Mouse (Mus musculus) midbrain, embryonic 16.5 days (tissue): ENCODE measurements at regions not wholly inside any gene's neighbourhood (a gene's known extent, or its start where the extent isn't known, plus 50 kb on each side); places are given as distances from the start of the nearest gene placed in this dataset.
A peak's percentile ranks its signal among the peaks of the same experiment; 100 is the strongest.

Experiments used
- ATAC-seq: fragments of 200-750 bp; cut with Nextera tagmentation; 2 replicates; pipeline ENCODE4 v1.8.0; 2017; ENCODE audit warnings: moderate TSS enrichment
- H3K27ac ChIP-seq: fragments of 300-500 bp; sonication (generic); 2 replicates; pipeline ENCODE4 v1.5.1; 2014; ENCODE audit warnings: mild to moderate bottlenecking, low read length, mixed read lengths
- H3K27me3 ChIP-seq: fragments of 300-500 bp; sonication (generic); 2 replicates; pipeline ENCODE4 v1.6.1; 2014; ENCODE audit warnings: low read depth, low read length, mixed read lengths; ENCODE audit not compliant: control insufficient read depth, insufficient read depth
- H3K36me3 ChIP-seq: fragments of 300-500 bp; sonication (generic); 2 replicates; pipeline ENCODE4 v1.6.1; 2014; ENCODE audit warnings: mild to moderate bottlenecking, low read length, moderate library complexity, mixed read lengths; ENCODE audit not compliant: control insufficient read depth, insufficient read depth
- H3K4me1 ChIP-seq: fragments of 300-500 bp; sonication (generic); 2 replicates; pipeline ENCODE4 v1.6.1; 2014; ENCODE audit warnings: mild to moderate bottlenecking, low read length, mixed read lengths; ENCODE audit not compliant: control insufficient read depth, insufficient read depth
- H3K4me2 ChIP-seq: fragments of 300-500 bp; sonication (generic); 2 replicates; pipeline ENCODE4 v1.6.1; 2014; ENCODE audit warnings: mild to moderate bottlenecking, low read length, mixed read lengths
- H3K4me3 ChIP-seq: fragments of 300-500 bp; sonication (generic); 2 replicates; pipeline ENCODE4 v1.5.1; 2014; ENCODE audit warnings: low read depth, mild to moderate bottlenecking, low read length, moderate library complexity, mixed read lengths
- H3K9ac ChIP-seq: fragments of 300-500 bp; sonication (generic); 2 replicates; pipeline ENCODE4 v1.6.1; 2014; ENCODE audit warnings: low read depth, low read length, mixed read lengths
- H3K9me3 ChIP-seq: fragments of 300-500 bp; sonication (generic); replicated peaks from 2 replicates; pipeline ENCODE4 v1.6.1; 2014; ENCODE audit warnings: mild to moderate bottlenecking, low read length, mixed read lengths; ENCODE audit not compliant: control insufficient read depth, poor library complexity, severe bottlenecking
- WGBS: fragments of 180-500 bp; shearing (Covaris S2); extraction: QIAGEN DNeasy Blood & Tissue Kit; methylation state at CpG from one replicate; pipeline ENCODE4 v1.1.7; 2014; 5-methylcytosine and 5-hydroxymethylcytosine counted together

- no peak for ATAC-seq
- 86% methylated on average over 4 of the region's 4 CpGs for WGBS
These were observed 698.1 kb downstream of the Defb40 start for GRCm38 (mm10) chr8:18279932-18280331.

DNA sequence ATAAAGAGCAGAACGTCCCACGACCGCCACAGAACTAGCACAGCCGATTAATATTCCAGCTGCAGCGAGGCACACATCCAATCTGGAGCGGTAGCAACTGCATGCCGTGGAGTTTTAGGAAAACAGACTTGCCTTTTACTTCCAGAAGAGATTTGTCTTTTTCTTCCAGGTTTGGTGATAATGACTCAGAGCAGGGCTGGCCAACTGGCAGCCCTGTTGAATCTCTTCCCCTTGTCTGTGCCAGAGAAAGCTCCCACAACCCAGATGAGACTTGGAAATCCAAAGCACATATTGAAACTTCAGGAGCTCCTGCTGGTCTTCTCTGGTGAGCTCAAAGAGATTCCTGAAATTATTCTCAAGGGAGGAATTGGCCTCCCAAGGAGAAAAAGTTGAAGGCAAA is 709.8 kb downstream of the Defb40 start:
- WGBS: 75% methylated on average over 7 of the region's 7 CpGs
- Histone ChIP-seq H3K9me3 (no peaks in the 10 kb centered on the region), H3K4me1 (no peaks in the 10 kb centered on the region), H3K4me3 (no peak overlapping the region), H3K27me3 (no peaks in the 10 kb centered on the region), H3K36me3 (no peaks in the 10 kb centered on the region), H3K27ac (no peak overlapping the region), H3K9ac (no peak overlapping the region), H3K4me2 (no peak overlapping the region)
- ATAC-seq: no peak

More at GRCm38 (mm10) chr8:18279932-18280331, 698.1 kb downstream of the Defb40 start:
- Histone ChIP-seq H3K4me1 (no peaks in the 10 kb centered on the region), H3K9ac (no peak overlapping the region), H3K4me2 (no peak overlapping the region), H3K9me3 (no peaks in the 10 kb centered on the region), H3K27me3 (no peaks in the 10 kb centered on the region), H3K27ac (no peak overlapping the region), H3K36me3 (no peaks in the 10 kb centered on the region), H3K4me3 (no peak overlapping the region)

- Histone ChIP-seq H3K9me3 (no peaks in the 10 kb centered on the region), H3K4me2 (no peak overlapping the region), H3K27me3 (no peaks in the 10 kb centered on the region), H3K36me3 (no peaks in the 10 kb centered on the region), H3K9ac (no peak overlapping the region), H3K4me1 (no peaks in the 10 kb centered on the region), H3K4me3 (no peak overlapping the region), H3K27ac (no peak overlapping the region)
- ATAC-seq: no peak
- WGBS: 81% methylated on average over 7 of the region's 7 CpGs
These were observed 719.6 kb downstream of the Defb40 start for GRCm38 (mm10) chr8:18258287-18258961.

GRCm38 (mm10) chr8:18246299-18246698 is 731.8 kb downstream of the Defb40 start:
- Histone ChIP-seq H3K36me3 (no peaks in the 10 kb centered on the region), H3K4me2 (no peak overlapping the region), H3K4me3 (no peak overlapping the region), H3K27ac (no peak overlapping the region), H3K27me3 (no peaks in the 10 kb centered on the region), H3K9ac (no peak overlapping the region), H3K9me3 (no peaks in the 10 kb centered on the region), H3K4me1 (no peaks in the 10 kb centered on the region)
- WGBS: 58% methylated on average over 11 of the region's 12 CpGs
- ATAC-seq: peak; percentile 25

- H3K27ac ChIP-seq: no peak overlapping the region
- no peak for ATAC-seq
- 73% methylated on average over 2 of the region's 2 CpGs for WGBS
- no peaks in the 10 kb centered on the region for H3K27me3 ChIP-seq
- H3K9ac ChIP-seq: no peak overlapping the region
- H3K36me3 ChIP-seq: no peaks in the 10 kb centered on the region
- no peaks in the 10 kb centered on the region for H3K4me1 ChIP-seq
- no peaks in the 10 kb centered on the region for H3K9me3 ChIP-seq
- no peak overlapping the region for H3K4me3 ChIP-seq
- no peak overlapping the region for H3K4me2 ChIP-seq
These were observed 760.5 kb downstream of the Defb40 start for GRCm38 (mm10) chr8:18217599-18217998.

DNA sequence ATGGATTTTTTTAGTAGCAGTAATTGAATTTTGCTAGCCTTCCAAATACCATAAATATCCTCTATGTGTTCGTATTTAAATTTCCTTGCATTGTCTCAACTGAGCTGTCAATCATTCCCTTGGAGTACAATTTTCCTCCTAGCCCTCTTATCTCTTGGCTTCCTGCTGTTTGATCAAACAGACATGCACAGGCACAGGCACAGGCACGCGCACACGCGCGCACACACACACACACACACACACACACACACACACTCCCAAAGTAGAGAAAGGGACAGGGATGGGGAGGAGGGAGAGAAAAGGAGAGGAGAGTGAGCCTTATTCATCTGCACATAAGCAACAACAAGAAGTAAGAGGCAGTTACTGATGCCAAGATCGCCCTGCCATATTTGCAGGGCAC is 760.9 kb downstream of the Defb40 start:
- Histone ChIP-seq H3K9me3 (no peaks in the 10 kb centered on the region), H3K4me3 (no peak overlapping the region), H3K36me3 (no peaks in the 10 kb centered on the region), H3K9ac (no peak overlapping the region), H3K27ac (no peak overlapping the region), H3K27me3 (no peaks in the 10 kb centered on the region), H3K4me1 (no peaks in the 10 kb centered on the region), H3K4me2 (no peak overlapping the region)
- WGBS: 69% methylated on average over 7 of the region's 7 CpGs
- no peak for ATAC-seq

DNA sequence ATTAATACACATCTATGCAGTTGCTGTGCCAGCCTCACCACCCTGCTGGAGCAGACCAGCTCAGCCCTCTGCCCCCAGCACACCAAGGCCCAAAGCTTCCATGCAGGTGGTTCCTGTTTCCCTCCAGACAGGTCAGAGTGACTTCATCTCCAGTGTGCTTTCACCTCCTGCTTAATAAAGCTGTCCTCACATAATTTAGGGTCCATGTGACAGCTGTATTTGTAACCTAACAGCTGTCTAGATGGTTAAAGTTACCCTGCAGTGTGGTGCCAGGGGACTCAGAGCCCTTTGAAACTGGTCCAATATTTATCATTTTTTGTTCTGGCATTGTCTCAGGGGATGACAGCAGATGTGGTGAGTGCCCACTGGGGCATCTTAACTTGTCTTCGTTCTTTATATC is 761.5 kb downstream of the Defb40 start:
- H3K36me3 ChIP-seq: no peaks in the 10 kb centered on the region
- no peak overlapping the region for H3K4me3 ChIP-seq
- H3K27ac ChIP-seq: no peak overlapping the region
- 50% methylated on average over 1 of the region's 1 CpGs for WGBS
- H3K4me1 ChIP-seq: no peaks in the 10 kb centered on the region
- no peak for ATAC-seq
- no peaks in the 10 kb centered on the region for H3K9me3 ChIP-seq
- H3K9ac ChIP-seq: no peak overlapping the region
- no peak overlapping the region for H3K4me2 ChIP-seq
- H3K27me3 ChIP-seq: no peaks in the 10 kb centered on the region

GRCm38 (mm10) chr8:18210067-18210466 is 768.0 kb downstream of the Defb40 start:
- no peaks in the 10 kb centered on the region for H3K4me1 ChIP-seq
- no peak overlapping the region for H3K4me3 ChIP-seq
- no peaks in the 10 kb centered on the region for H3K36me3 ChIP-seq
- no peak overlapping the region for H3K4me2 ChIP-seq
- no peaks in the 10 kb centered on the region for H3K27me3 ChIP-seq
- H3K27ac ChIP-seq: no peak overlapping the region
- no peak for ATAC-seq
- WGBS: 90% methylated on average over 1 of the region's 1 CpGs
- H3K9me3 ChIP-seq: no peaks in the 10 kb centered on the region
- H3K9ac ChIP-seq: no peak overlapping the region

- no peaks in the 10 kb centered on the region for H3K9me3 ChIP-seq
- H3K4me3 ChIP-seq: no peak overlapping the region
- no peak overlapping the region for H3K27ac ChIP-seq
- H3K4me2 ChIP-seq: no peak overlapping the region
- no peaks in the 10 kb centered on the region for H3K27me3 ChIP-seq
- no peaks in the 10 kb centered on the region for H3K36me3 ChIP-seq
- H3K4me1 ChIP-seq: no peaks in the 10 kb centered on the region
- ATAC-seq: no peak
- 78% methylated on average over 1 of the region's 1 CpGs for WGBS
- no peak overlapping the region for H3K9ac ChIP-seq
These were observed 769.4 kb downstream of the Defb40 start for GRCm38 (mm10) chr8:18208658-18209057.
